Mouse (Mus musculus): ENCODE measurements at regions not wholly inside any gene's neighbourhood (a gene's known extent, or its start where the extent isn't known, plus 50 kb on each side); places are given as distances from the start of the nearest gene placed in this dataset.
A peak's percentile ranks its signal among the peaks of the same experiment; 100 is the strongest.

DNA sequence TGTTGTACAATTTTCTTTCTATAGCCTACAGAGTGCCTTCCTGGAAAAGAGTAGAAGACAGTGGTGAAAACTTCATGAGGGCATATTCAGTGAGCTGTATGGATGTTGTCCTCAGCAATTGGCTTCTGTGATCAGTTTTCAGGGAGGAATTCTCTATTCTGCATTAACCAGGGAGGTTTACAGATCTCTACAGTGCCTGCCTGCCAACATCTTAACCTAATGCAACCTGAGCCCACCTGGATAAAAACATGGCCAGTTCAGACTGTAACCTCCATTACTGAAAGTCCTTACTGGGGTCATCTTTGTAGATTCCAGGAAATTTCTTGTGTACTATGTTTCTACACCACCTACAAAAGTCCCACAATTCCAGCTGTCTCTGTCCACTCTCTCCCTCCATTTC lies 791.4 kb upstream of the Nectin3 start:
- DNase-seq (ENCODE audit: low spot score), result no peak

DNA sequence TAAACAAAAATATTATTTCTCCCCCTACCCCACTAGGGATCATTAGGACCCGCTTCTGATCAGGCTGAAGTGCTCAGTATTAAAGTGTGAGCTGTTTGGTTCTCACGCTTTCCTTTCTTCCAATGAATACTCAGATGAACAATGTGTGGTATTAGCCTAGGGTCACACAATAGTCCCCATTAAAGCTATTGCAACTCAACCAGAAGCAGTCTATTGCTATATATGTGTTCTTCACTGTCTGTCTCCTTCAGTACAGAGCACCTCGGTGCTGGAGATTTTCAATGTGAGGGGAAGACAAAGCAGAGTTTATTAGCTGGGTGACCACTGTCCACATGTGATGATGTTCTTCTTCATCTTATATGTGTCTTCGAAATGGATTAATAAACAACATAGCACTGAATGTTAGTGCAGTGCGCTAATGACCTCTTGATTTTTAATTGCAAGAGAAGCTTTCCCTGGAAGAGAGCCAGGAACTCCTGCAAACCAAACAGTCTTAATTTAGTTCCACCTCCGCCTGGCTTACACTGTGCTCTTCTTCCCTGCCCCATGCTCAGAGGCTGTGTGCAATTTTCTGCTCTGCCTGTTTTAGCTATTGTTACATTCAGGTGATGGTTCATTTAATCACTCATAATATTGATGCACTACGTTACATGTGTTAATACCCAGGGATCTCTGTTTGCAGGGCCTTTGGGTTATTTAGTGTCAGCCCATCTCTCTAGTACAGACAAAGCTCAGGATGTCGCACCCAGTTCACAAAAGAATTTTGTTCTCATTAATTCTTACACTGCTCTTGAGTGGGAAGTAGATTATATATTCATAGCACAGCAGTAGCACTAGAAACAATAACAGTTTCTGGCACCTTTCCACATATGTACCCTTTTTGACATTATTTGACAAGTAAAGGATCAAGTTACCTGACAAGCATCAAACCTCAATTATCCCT lies 768.7 kb upstream of the Nectin3 start:
- peak; percentile 1 for DNase-seq (ENCODE audit: low spot score)

Data from embryo, embryonic 10.5 days (tissue).